Mouse (Mus musculus): ENCODE results near the gene Fmo3. TPM values are rescaled to one million over a fixed set of nuclear protein-coding genes. Genes with fewer than 3 reads are reported as not detected.

Gene Fmo3
- polyA plus RNA-seq, 1 experiment from 2014 or later, result not detected

DNA sequence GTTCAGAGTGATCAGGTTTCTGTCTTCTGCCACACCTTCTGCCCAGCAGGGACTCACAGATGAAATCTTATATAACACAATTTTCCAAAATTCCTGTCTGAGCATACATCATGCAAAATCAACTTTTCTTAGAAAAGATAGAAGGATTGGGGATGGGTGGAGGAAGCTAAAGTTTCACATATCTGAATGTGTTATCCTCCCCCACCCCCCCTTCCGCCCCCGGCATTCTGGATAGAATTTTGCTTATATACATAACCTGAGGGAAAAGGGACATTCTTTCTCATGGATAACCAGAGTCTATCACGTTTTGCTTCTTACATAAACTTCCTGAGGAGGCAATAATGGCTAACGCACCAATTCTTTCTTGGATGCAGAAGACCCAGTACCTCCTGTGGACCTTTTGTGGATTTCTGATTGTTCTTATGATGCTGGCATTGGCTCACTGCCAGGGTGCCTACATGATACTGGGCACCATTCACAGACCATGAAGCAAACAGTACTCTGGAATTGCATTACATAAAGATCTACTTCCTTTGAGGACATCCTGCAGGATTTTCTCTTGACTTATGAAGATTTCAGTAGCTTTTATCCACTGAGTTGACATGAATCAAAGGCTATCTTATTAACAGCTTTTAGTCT, 49.8 kb downstream of the Fmo3 start:
- H3K9ac ChIP-seq (ENCODE audit: low read length), result no peak overlapping the region
- no peaks in the 10 kb centered on the region for H3K27me3 ChIP-seq (ENCODE audit: control insufficient read depth, insufficient read depth, low read depth, low read length)
- ATAC-seq (ENCODE audit: low read depth), result no peak
- H3K9me3 ChIP-seq (ENCODE audit: control insufficient read depth, low read length), result no peaks in the 10 kb centered on the region
- no peak overlapping the region for H3K27ac ChIP-seq (ENCODE audit: low read length)
- H3K4me3 ChIP-seq (ENCODE audit: low read length), result no peak overlapping the region
- H3K4me1 ChIP-seq (replicated peaks; ENCODE audit: control insufficient read depth, insufficient read depth, low read length), result 0 out of 2 replicates have a peak, but pooled peaks cover 3% of the 10 kb centered on the region
- no peak overlapping the region for H3K4me2 ChIP-seq (ENCODE audit: low read depth, low read length)
- 70% methylated on average over 4 of the region's 4 CpGs for WGBS
- no peaks in the 10 kb centered on the region for H3K36me3 ChIP-seq (ENCODE audit: control insufficient read depth, insufficient read depth, low read length)

DNA sequence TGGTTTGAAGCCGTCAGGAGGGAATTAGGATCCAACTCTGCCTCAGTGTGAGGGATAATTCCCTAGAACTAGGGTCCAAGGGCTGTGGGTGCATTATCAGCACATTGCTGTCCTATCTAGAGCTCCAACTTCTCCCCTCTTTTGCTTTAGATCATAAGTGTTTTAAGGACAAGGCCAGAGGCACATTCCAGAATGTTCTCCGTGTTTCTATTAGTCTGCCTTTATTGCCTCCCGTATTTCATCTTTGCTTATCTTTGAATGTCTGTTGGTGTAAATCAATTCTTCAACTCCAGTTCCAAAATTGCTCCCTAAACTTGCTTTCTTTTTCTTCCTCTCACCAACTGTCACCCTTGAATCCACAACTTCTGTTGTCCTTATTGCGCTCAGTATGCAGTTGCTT, 51.9 kb downstream of the Fmo3 start:
- H3K9ac ChIP-seq (ENCODE audit: low read length), result no peak overlapping the region
- WGBS, result 78% methylated on average over 4 of the region's 4 CpGs
- no peak for ATAC-seq (ENCODE audit: low read depth)
- H3K36me3 ChIP-seq (ENCODE audit: control insufficient read depth, insufficient read depth, low read length), result no peaks in the 10 kb centered on the region
- H3K4me2 ChIP-seq (ENCODE audit: low read depth, low read length), result no peak overlapping the region
- H3K9me3 ChIP-seq (ENCODE audit: control insufficient read depth, low read length), result no peaks in the 10 kb centered on the region
- 0 out of 2 replicates have a peak, but pooled peaks cover 3% of the 10 kb centered on the region for H3K4me1 ChIP-seq (replicated peaks; ENCODE audit: control insufficient read depth, insufficient read depth, low read length)
- H3K4me3 ChIP-seq (ENCODE audit: low read length), result no peak overlapping the region
- peak overlapping the region; percentile 65 for H3K27ac ChIP-seq (ENCODE audit: low read length)
- no peaks in the 10 kb centered on the region for H3K27me3 ChIP-seq (ENCODE audit: control insufficient read depth, insufficient read depth, low read depth, low read length)

DNA sequence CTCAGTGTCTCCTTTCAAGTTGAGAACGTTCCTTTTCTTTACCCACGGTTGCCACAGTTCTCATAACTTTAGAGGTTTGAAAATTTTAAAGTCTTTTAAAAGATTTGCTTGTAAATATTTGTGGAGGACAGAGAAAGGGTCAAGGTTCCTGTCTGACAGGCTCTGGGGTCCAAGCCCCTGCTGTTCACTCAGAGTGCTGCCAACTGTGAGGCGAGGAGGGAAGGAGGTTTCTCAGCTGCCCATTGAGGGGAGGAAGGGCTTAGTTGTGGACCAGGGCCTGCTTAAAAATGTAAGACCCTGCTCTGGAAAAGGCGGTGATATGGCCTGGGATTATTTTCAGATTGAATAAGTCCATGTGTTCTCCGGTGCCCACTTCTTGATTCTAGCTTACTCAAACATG, 52.4 kb downstream of the Fmo3 start:
- 0 out of 2 replicates have a peak, but pooled peaks cover 3% of the 10 kb centered on the region for H3K4me1 ChIP-seq (replicated peaks; ENCODE audit: control insufficient read depth, insufficient read depth, low read length)
- WGBS, result 59% methylated on average over 5 of the region's 5 CpGs
- H3K36me3 ChIP-seq (ENCODE audit: control insufficient read depth, insufficient read depth, low read length), result no peaks in the 10 kb centered on the region
- H3K27ac ChIP-seq (ENCODE audit: low read length), result peak overlapping the region; percentile 65
- H3K4me3 ChIP-seq (ENCODE audit: low read length), result no peak overlapping the region
- H3K4me2 ChIP-seq (ENCODE audit: low read depth, low read length), result no peak overlapping the region
- no peak overlapping the region for H3K9ac ChIP-seq (ENCODE audit: low read length)
- ATAC-seq (ENCODE audit: low read depth), result peak; percentile 75
- no peaks in the 10 kb centered on the region for H3K9me3 ChIP-seq (ENCODE audit: control insufficient read depth, low read length)
- no peaks in the 10 kb centered on the region for H3K27me3 ChIP-seq (ENCODE audit: control insufficient read depth, insufficient read depth, low read depth, low read length)

DNA sequence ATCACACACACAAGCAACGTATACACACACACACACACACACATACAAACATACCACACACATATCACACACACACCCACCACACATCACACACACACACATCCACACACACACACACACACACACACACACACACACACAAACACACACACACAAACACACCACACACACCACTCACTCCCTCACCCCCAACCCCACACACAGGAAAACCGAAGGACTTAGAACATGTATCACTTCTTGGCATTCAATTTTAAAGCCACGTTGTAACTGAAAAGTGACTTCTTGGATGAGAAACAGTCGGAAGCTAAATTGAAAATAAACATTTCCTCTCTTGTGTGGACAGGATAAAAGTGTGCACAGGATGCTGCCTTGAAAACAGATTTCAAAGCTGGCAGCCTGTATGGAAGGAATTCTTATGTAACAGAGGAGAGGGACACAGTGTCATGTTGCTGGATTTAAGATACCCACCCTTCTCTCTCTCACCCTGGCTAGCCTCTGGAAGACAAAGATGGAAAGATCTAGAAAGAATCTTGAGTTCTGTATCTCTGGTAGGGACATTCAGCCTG, 52.9 kb downstream of the Fmo3 start:
- H3K9ac ChIP-seq (ENCODE audit: low read length), result no peak overlapping the region
- peak; percentile 90 for ATAC-seq (ENCODE audit: low read depth)
- H3K36me3 ChIP-seq (ENCODE audit: control insufficient read depth, insufficient read depth, low read length), result no peaks in the 10 kb centered on the region
- no peak overlapping the region for H3K4me3 ChIP-seq (ENCODE audit: low read length)
- WGBS, result 38% methylated on average over 4 of the region's 4 CpGs
- H3K9me3 ChIP-seq (ENCODE audit: control insufficient read depth, low read length), result no peaks in the 10 kb centered on the region
- H3K4me2 ChIP-seq (ENCODE audit: low read depth, low read length), result no peak overlapping the region
- 0 out of 2 replicates have a peak, but pooled peaks cover 3% of the 10 kb centered on the region for H3K4me1 ChIP-seq (replicated peaks; ENCODE audit: control insufficient read depth, insufficient read depth, low read length)
- H3K27ac ChIP-seq (ENCODE audit: low read length), result peak overlapping the region; percentile 65
- H3K27me3 ChIP-seq (ENCODE audit: control insufficient read depth, insufficient read depth, low read depth, low read length), result no peaks in the 10 kb centered on the region

DNA sequence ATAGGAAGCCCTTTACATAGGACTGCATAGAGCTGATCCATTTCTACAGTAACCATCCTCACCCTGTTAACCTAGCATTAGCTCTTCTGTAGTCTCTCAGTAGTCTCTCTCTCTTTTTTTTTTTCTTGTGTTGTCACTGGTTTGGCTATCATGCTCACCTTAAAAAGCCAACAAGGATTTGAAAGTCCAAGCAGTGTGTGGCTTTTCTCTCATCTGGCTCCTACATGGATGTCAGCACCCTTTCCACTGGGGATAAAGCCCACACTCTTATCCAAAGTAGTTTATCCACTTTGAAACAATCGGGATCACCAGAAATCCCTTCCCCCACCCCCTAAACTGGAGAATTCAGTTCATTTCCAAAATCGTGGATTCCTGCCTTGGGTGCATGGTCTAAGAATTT, 53.7 kb downstream of the Fmo3 start:
- H3K4me3 ChIP-seq (ENCODE audit: low read length), result no peak overlapping the region
- no peak overlapping the region for H3K4me2 ChIP-seq (ENCODE audit: low read depth, low read length)
- no peak overlapping the region for H3K9ac ChIP-seq (ENCODE audit: low read length)
- H3K27ac ChIP-seq (ENCODE audit: low read length), result no peak overlapping the region
- WGBS, result 52% methylated on average over 2 of the region's 2 CpGs
- no peak for ATAC-seq (ENCODE audit: low read depth)
- H3K4me1 ChIP-seq (replicated peaks; ENCODE audit: control insufficient read depth, insufficient read depth, low read length), result 0 out of 2 replicates have a peak, but pooled peaks cover 3% of the 10 kb centered on the region
- no peaks in the 10 kb centered on the region for H3K27me3 ChIP-seq (ENCODE audit: control insufficient read depth, insufficient read depth, low read depth, low read length)
- no peaks in the 10 kb centered on the region for H3K36me3 ChIP-seq (ENCODE audit: control insufficient read depth, insufficient read depth, low read length)
- no peaks in the 10 kb centered on the region for H3K9me3 ChIP-seq (ENCODE audit: control insufficient read depth, low read length)

DNA sequence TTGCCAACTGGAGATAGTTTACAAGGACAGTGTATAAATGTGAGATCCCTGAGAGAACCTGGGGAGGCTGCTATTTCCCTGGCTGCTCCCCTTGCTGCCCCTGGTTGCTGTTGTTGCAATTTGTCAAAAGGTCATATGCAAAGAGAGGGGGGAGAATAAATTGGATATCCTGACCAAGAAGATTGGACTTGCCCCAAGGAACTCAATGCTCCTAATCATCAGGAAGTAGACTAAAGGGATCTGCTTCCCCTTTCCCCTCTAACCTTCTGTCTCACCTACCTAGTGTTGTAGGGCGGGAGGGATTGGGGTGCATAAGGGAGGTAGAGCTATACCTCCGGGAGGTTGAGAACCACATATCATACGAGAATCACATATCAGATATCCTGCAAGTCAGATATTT, 55.2 kb downstream of the Fmo3 start:
- Histone ChIP-seq H3K4me3 (ENCODE audit: low read length) (no peak overlapping the region), H3K9me3 (ENCODE audit: control insufficient read depth, low read length) (no peaks in the 10 kb centered on the region), H3K4me2 (ENCODE audit: low read depth, low read length) (no peak overlapping the region), H3K4me1 (replicated peaks; ENCODE audit: control insufficient read depth, insufficient read depth, low read length) (0 out of 2 replicates have a peak, but pooled peaks cover 3% of the 10 kb centered on the region), H3K27me3 (ENCODE audit: control insufficient read depth, insufficient read depth, low read depth, low read length) (no peaks in the 10 kb centered on the region), H3K9ac (ENCODE audit: low read length) (no peak overlapping the region), H3K27ac (ENCODE audit: low read length) (no peak overlapping the region), H3K36me3 (ENCODE audit: control insufficient read depth, insufficient read depth, low read length) (no peaks in the 10 kb centered on the region)
- WGBS, result 89% methylated on average over 3 of the region's 3 CpGs
- ATAC-seq (ENCODE audit: low read depth), result no peak

DNA sequence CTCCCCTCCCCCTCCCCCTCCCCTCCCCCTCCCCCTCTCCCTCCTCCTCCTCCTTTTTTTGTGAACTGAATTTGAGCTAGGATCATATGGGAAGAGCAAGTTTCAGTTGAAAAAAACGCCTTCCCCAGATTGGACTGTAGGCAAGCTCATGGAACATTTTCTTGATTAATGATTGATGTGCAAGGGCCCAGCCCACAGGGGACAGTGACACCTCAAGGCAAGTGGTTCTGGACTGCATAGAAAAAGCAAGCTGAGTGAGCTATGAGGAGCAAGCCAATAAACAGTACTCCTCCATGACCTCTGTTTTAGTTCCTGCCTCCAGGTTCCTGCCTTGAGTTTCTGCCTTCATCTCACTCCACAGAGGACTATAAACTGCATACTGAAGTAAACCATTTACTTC, 59.2 kb downstream of the Fmo3 start:
- 63% methylated on average over 1 of the region's 1 CpGs for WGBS
- H3K4me3 ChIP-seq (ENCODE audit: low read length), result no peak overlapping the region
- H3K36me3 ChIP-seq (ENCODE audit: control insufficient read depth, insufficient read depth, low read length), result no peaks in the 10 kb centered on the region
- H3K27ac ChIP-seq (ENCODE audit: low read length), result no peak overlapping the region
- no peaks in the 10 kb centered on the region for H3K27me3 ChIP-seq (ENCODE audit: control insufficient read depth, insufficient read depth, low read depth, low read length)
- no peaks in the 10 kb centered on the region for H3K4me1 ChIP-seq (replicated peaks; ENCODE audit: control insufficient read depth, insufficient read depth, low read length)
- no peak for ATAC-seq (ENCODE audit: low read depth)
- H3K9me3 ChIP-seq (ENCODE audit: control insufficient read depth, low read length), result no peaks in the 10 kb centered on the region
- H3K4me2 ChIP-seq (ENCODE audit: low read depth, low read length), result no peak overlapping the region
- no peak overlapping the region for H3K9ac ChIP-seq (ENCODE audit: low read length)

DNA sequence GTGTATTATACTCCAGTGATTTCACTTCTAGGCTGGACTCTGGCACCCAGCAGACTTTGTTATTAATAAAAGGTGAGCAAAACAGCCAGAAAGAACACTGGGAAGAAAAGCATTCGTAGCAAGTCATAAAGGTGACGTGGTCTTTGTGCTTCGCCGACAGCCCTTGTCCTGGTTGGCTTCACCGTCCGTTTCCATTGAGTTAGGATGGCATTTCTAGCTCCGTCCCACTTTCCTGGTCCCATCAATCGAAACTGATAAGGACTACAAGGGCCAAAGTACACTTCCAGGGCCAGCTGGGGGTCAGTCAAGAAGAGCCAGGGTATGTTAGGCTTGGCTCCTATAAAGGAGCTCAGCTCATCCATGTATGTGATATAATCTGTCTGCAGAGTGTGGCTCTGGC, 67.7 kb downstream of the Fmo3 start:
- Histone ChIP-seq H3K9ac (ENCODE audit: low read length) (no peak overlapping the region), H3K27ac (ENCODE audit: low read length) (no peak overlapping the region), H3K4me2 (ENCODE audit: low read depth, low read length) (no peak overlapping the region), H3K27me3 (ENCODE audit: control insufficient read depth, insufficient read depth, low read depth, low read length) (no peaks in the 10 kb centered on the region), H3K9me3 (ENCODE audit: control insufficient read depth, low read length) (no peaks in the 10 kb centered on the region), H3K4me3 (ENCODE audit: low read length) (no peak overlapping the region), H3K36me3 (ENCODE audit: control insufficient read depth, insufficient read depth, low read length) (no peaks in the 10 kb centered on the region), H3K4me1 (replicated peaks; ENCODE audit: control insufficient read depth, insufficient read depth, low read length) (no peaks in the 10 kb centered on the region)
- WGBS, result 64% methylated on average over 8 of the region's 8 CpGs
- no peak for ATAC-seq (ENCODE audit: low read depth)

DNA sequence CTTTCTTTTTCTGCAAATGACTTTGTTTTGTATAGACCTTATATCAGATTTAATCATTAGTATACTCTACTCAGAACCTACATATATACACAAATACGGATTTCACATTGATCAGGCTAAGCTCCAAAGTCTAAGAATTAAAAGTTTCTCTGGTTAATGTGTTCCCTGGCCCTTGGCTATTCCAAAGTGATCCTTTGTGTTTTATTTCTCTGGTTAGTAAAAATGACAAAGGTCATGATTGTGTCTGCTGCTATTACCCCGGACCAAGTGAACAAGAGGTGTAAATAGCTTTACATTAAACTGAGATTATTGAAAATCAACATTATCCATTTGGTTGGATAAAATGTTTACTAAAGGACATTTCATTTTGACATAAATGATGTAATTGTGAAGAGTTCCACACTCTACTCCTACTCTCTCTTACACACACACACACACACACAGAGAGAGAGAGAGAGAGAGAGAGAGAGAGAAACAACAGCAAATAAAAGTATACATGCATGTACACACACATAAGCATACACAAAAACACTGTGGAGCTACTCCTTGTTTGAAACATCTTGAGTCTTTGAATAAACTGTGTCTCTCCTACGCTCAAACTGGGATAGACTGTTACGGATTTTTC, 69.3 kb downstream of the Fmo3 start:
- Histone ChIP-seq H3K4me3 (ENCODE audit: low read length) (no peak overlapping the region), H3K27me3 (ENCODE audit: control insufficient read depth, insufficient read depth, low read depth, low read length) (no peaks in the 10 kb centered on the region), H3K36me3 (ENCODE audit: control insufficient read depth, insufficient read depth, low read length) (no peaks in the 10 kb centered on the region), H3K9me3 (ENCODE audit: control insufficient read depth, low read length) (no peaks in the 10 kb centered on the region), H3K4me1 (replicated peaks; ENCODE audit: control insufficient read depth, insufficient read depth, low read length) (no peaks in the 10 kb centered on the region), H3K4me2 (ENCODE audit: low read depth, low read length) (no peak overlapping the region), H3K9ac (ENCODE audit: low read length) (no peak overlapping the region), H3K27ac (ENCODE audit: low read length) (no peak overlapping the region)
- 62% methylated on average over 4 of the region's 4 CpGs for WGBS
- ATAC-seq (ENCODE audit: low read depth), result peak; percentile 53; the same call in 1 of the 2 replicates
